Mouse (Mus musculus): Measurements from ENCODE around the gene Colgalt2. TPM values are rescaled to one million over a fixed set of nuclear protein-coding genes. Genes with fewer than 3 reads are reported as not detected.
A peak's percentile ranks its signal among the peaks of the same experiment; 100 is the strongest.

The Colgalt2 gene
- polyA plus RNA-seq, 1 experiment = 1.1 TPM

GRCm38 (mm10) chr1:152526154-152526553 is 126.5 kb downstream of the Colgalt2 start:
- Histone ChIP-seq H3K4me3 (ENCODE audit: insufficient read depth, low read depth, low read length) (no peak overlapping the region), H3K4me1 (ENCODE audit: control insufficient read depth, insufficient read depth, insufficient read length, low read length) (no peaks in the 10 kb centered on the region), H3K27ac (replicated peaks; ENCODE audit: low read depth, low read length) (no peak overlapping the region)

- Histone ChIP-seq H3K4me1 (ENCODE audit: control insufficient read depth, insufficient read depth, insufficient read length, low read length) (no peaks in the 10 kb centered on the region; the same call in 1 of the 2 replicates), H3K4me3 (ENCODE audit: insufficient read depth, low read depth, low read length) (no peak overlapping the region), H3K27ac (replicated peaks; ENCODE audit: low read depth, low read length) (0 out of 2 replicates have a peak overlapping the region, but pooled peaks have one; percentile 19)
These were observed 128.6 kb downstream of the Colgalt2 start for GRCm38 (mm10) chr1:152528214-152528613.

- Histone ChIP-seq H3K4me3 (ENCODE audit: insufficient read depth, low read depth, low read length) (no peak overlapping the region), H3K27ac (replicated peaks; ENCODE audit: low read depth, low read length) (no peak overlapping the region; the same call in 1 of the 2 replicates), H3K4me1 (ENCODE audit: control insufficient read depth, insufficient read depth, insufficient read length, low read length) (no peaks in the 10 kb centered on the region; the same call in 1 of the 2 replicates)
These were observed 129.1 kb downstream of the Colgalt2 start for GRCm38 (mm10) chr1:152528778-152529177.

GRCm38 (mm10) chr1:152531498-152531897 is 131.9 kb downstream of the Colgalt2 start:
- H3K4me1 ChIP-seq (ENCODE audit: control insufficient read depth, insufficient read depth, insufficient read length, low read length) = no peaks in the 10 kb centered on the region; the same call in 1 of the 2 replicates
- H3K4me3 ChIP-seq (ENCODE audit: insufficient read depth, low read depth, low read length) = no peak overlapping the region

GRCm38 (mm10) chr1:152534531-152534930 is 134.9 kb downstream of the Colgalt2 start:
- Histone ChIP-seq H3K4me1 (ENCODE audit: control insufficient read depth, insufficient read depth, insufficient read length, low read length) (no peaks in the 10 kb centered on the region; the same call in 1 of the 2 replicates), H3K27ac (replicated peaks; ENCODE audit: low read depth, low read length) (no peak overlapping the region), H3K4me3 (ENCODE audit: insufficient read depth, low read depth, low read length) (no peak overlapping the region)

More at GRCm38 (mm10) chr1:152531498-152531897, 131.9 kb downstream of the Colgalt2 start:
- 0 out of 2 replicates have a peak overlapping the region, but pooled peaks have one; percentile 11 for H3K27ac ChIP-seq (replicated peaks; ENCODE audit: low read depth, low read length)

- Histone ChIP-seq H3K4me3 (ENCODE audit: insufficient read depth, low read depth, low read length) (no peak overlapping the region), H3K4me1 (ENCODE audit: control insufficient read depth, insufficient read depth, insufficient read length, low read length) (no peaks in the 10 kb centered on the region; the same call in 1 of the 2 replicates), H3K27ac (replicated peaks; ENCODE audit: low read depth, low read length) (peak overlapping the region; percentile 33; the same call in 1 of the 2 replicates)
These were observed 136.9 kb downstream of the Colgalt2 start for GRCm38 (mm10) chr1:152536416-152537018.

- no peak overlapping the region for H3K4me3 ChIP-seq (ENCODE audit: insufficient read depth, low read depth, low read length)
- no peak overlapping the region for H3K27ac ChIP-seq (replicated peaks; ENCODE audit: low read depth, low read length)
These were observed 137.6 kb downstream of the Colgalt2 start for GRCm38 (mm10) chr1:152537186-152537585.

GRCm38 (mm10) chr1:152538817-152539216 is 139.2 kb downstream of the Colgalt2 start:
- Histone ChIP-seq H3K4me3 (ENCODE audit: insufficient read depth, low read depth, low read length) (no peak overlapping the region), H3K27ac (replicated peaks; ENCODE audit: low read depth, low read length) (no peak overlapping the region), H3K4me1 (ENCODE audit: control insufficient read depth, insufficient read depth, insufficient read length, low read length) (no peaks in the 10 kb centered on the region)

More at GRCm38 (mm10) chr1:152537186-152537585, 137.6 kb downstream of the Colgalt2 start:
- H3K4me1 ChIP-seq (ENCODE audit: control insufficient read depth, insufficient read depth, insufficient read length, low read length) = no peaks in the 10 kb centered on the region

GRCm38 (mm10) chr1:152540304-152540887 is 140.8 kb downstream of the Colgalt2 start:
- peak overlapping the region; percentile 23; the same call in 1 of the 2 replicates for H3K27ac ChIP-seq (replicated peaks; ENCODE audit: low read depth, low read length)
- no peaks in the 10 kb centered on the region for H3K4me1 ChIP-seq (ENCODE audit: control insufficient read depth, insufficient read depth, insufficient read length, low read length)
- no peak overlapping the region for H3K4me3 ChIP-seq (ENCODE audit: insufficient read depth, low read depth, low read length)

- no peaks in the 10 kb centered on the region for H3K4me1 ChIP-seq (ENCODE audit: control insufficient read depth, insufficient read depth, insufficient read length, low read length)
- no peak overlapping the region for H3K27ac ChIP-seq (replicated peaks; ENCODE audit: low read depth, low read length)
- no peak overlapping the region for H3K4me3 ChIP-seq (ENCODE audit: insufficient read depth, low read depth, low read length)
These were observed 143.2 kb downstream of the Colgalt2 start for GRCm38 (mm10) chr1:152542747-152543378.

GRCm38 (mm10) chr1:152543449-152544159 is 144.0 kb downstream of the Colgalt2 start:
- Histone ChIP-seq H3K4me3 (ENCODE audit: insufficient read depth, low read depth, low read length) (no peak overlapping the region), H3K27ac (replicated peaks; ENCODE audit: low read depth, low read length) (no peak overlapping the region), H3K4me1 (ENCODE audit: control insufficient read depth, insufficient read depth, insufficient read length, low read length) (no peaks in the 10 kb centered on the region)

- no peaks in the 10 kb centered on the region for H3K4me1 ChIP-seq (ENCODE audit: control insufficient read depth, insufficient read depth, insufficient read length, low read length)
- H3K27ac ChIP-seq (replicated peaks; ENCODE audit: low read depth, low read length) = no peak overlapping the region
- H3K4me3 ChIP-seq (ENCODE audit: insufficient read depth, low read depth, low read length) = no peak overlapping the region
These were observed 149.6 kb downstream of the Colgalt2 start for GRCm38 (mm10) chr1:152549061-152549738.

GRCm38 (mm10) chr1:152550544-152550943 is 150.9 kb downstream of the Colgalt2 start:
- Histone ChIP-seq H3K4me3 (ENCODE audit: insufficient read depth, low read depth, low read length) (no peak overlapping the region), H3K27ac (replicated peaks; ENCODE audit: low read depth, low read length) (no peak overlapping the region), H3K4me1 (ENCODE audit: control insufficient read depth, insufficient read depth, insufficient read length, low read length) (no peaks in the 10 kb centered on the region)

- Histone ChIP-seq H3K4me1 (ENCODE audit: control insufficient read depth, insufficient read depth, insufficient read length, low read length) (peaks cover 3% of the 10 kb centered on the region), H3K27ac (replicated peaks; ENCODE audit: low read depth, low read length) (no peak overlapping the region), H3K4me3 (ENCODE audit: insufficient read depth, low read depth, low read length) (no peak overlapping the region)
These were observed 151.3 kb downstream of the Colgalt2 start for GRCm38 (mm10) chr1:152550973-152551372.
